Mouse (Mus musculus): ENCODE results near the gene Abcb9.
"Not testable (repeated sequence)": the region's sequence is repeated elsewhere in the genome, so short reads cannot be mapped to it uniquely, and the experiment has no call there.

The Abcb9 gene

DNA sequence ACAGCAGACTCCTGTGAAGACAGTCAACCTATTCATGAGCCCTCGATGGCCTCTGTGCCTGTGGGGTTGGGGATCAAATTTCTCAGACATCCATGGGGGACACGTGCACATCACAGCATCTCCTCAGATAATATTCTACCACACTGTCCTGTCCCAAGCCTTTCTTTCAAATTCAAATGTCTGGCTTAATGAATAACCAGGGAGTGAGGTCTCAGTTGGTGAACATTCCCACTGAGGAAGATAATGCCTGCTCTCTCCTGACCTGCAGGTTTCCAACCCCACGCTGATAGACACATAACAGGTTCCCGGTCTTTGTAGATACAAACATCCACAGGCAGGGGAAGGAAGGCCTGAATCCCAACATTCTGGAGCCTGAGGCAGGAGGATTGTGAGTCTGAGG is 38.6 kb downstream of the Abcb9 start:
- DNase-seq: no peak

DNA sequence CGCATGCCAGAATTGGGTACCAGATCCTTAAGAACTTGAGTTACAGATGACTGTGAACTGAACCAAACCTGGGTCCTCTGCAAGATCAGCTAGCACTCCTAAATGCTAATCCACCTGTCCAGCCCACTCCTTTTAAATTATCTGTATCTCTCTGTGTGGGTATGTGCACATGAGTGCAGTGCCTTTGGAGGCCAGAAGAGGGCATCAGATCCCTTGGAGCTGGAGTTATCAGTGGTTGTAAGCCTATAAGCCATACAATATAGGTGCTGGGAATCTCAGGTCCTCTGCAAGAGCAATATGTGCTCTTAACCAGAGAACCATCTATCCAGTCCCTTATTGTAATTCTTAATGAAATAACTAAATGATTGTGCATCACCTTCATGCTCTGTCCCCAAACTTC is 39.4 kb downstream of the Abcb9 start:
- DNase-seq: no peak

DNA sequence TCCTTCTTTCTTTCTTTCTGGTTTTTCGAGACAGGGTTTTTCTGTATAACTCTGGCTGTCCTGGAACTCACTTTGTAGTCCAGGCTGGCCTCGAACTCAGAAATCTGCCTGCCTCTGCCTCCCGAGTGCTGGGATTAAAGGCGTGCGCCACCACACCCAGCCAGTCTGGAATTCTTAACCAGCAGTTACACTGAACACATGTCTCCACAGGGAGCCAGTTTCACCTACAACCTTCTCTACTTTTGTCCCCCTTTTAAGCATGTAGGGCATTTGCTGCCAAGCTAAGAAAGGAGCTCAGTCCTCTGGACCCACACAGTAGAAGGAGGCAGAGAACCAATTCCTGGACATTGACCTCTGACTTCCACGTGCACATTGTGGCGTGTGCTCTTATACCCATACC is 43.0 kb downstream of the Abcb9 start:
- DNase-seq: not testable (repeated sequence)

DNA sequence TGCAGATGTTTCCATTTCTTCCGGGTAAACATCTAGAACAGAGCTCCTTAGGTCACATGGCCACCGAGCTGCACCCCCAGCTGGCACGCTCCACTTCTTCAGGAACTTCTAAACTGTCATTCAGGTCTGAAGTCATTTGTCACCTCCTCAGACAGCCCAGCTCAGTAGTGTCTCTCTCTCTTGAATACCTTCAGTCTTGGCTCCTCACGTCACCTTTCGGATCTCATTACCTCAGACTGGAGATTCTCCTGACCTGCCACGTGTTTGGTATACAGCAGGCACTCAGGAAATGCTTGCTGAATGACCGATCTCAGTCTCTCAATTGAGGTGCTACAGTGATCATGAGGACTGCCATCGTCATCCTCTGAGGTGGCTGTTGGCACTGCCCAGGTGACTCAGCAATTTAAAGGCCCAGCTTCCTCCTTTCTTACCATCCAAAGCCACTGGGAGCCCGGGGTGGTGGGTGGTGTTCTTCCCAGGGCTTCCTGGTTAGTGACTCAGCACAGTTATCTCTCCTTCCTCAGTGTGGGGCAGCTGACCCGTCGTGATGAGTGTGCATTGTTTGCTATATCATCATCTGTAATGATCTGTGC is 43.6 kb downstream of the Abcb9 start:
- no peak for DNase-seq

DNA sequence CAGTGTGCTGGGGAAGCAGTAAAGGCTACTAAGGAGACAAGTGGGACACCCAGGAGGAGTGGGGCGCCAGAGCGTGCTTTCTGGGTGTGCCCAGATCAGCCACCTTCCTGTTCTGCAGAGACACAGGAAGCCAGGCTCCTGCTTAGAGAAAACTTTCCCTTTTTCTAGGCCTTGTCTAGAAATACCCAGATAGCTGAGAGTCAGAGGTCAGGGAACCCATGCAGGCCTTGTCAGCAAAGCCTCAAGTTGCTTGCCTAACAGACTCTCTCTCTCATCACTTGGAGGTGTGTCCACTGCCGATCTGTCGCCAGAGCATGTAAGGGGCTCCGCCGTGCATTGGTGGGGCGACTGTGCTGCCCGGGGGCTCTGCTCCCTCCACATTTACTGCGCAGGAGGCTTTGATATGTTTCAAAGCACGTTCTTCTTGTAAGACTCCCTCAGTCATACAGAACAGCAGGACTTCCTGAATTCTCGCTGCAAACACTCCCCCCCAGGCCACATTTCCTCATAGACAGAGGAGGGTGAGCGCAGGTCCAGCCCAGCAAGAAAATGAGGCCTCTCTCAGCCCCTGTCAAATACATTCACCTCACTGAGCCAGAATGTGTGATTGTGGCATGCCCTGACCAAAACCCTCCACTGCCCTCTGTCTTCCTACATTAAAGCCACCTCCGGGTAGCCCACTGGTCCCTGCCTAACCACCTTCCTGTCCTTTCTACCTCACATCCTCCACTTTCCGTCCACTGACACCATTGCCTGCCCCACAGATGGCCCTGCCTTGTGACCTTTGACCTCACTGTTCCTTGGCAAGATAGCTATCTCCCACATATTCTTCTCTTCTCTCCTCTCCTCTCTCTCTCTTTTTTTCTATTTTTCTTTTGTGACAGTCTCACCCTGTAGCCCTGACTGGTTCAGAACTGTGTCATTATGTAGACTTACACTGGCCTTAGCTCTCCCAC is 45.2 kb downstream of the Abcb9 start:
- DNase-seq: no peak

DNA sequence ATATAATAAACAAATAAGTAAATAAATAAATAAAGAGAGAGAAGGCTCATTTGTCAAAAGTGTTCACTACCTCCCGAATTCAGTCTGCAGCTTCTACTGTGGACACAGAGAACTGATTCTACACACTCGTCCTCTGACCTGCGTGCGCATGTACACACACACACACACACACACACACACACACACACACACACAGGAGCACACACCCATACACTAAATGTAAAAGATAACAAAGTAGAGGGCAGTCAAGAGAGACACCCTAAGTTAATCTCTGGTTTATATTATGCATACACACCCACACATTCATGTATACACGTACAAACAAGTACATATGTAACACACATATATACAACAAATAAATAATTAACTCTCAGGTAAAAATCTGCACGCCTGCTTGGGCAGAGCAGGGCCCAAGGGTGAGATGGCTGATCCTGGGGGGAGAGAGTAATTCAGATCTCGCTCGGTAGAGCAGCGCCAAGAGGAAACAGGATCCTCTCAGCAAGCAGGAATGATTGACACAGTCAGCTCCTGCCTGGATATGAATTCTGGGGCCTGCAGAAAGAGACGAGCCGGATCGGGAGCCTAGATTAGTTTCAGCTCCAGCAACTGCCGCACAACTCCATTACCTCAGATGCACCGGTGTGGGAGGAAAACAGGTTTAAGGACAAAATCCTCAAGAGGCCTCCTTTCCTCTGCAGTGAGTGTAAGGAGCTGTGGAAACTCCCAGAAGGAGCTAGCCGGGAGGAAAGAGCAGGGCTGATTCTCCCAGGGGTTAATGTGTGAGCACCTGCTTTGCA is 46.2 kb downstream of the Abcb9 start:
- no peak for DNase-seq

DNA sequence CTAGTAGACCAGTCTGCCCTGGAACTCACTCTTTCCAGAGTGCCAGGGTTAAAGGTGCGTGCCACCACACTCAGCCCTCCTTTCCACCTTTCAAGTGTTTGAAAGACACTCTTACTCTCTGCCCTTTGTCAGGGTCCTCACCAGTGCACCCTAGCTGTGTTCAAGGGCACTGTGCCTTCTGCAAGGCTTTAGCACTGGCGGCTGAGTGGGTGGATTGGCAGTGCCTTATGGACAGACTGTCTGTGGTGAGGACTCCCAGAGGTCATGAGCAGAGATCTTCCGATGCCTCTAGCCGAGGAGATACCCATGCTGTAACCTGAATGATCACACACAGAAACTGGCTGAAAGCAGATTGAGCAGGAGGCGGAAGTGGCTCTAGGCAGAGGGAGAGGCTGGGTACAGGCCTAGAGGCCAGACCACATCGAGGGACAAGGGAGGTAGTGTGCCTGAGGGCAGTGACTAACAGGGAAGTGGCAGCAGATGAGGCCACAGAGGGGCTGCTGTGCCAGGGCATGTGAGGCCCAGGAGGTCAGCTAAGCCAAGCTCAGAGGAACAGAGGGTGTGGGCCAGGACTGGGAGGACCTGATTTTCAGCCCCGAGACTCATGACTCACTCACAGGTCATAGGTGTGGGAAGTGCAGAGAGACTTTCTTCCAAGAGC is 48.7 kb downstream of the Abcb9 start:
- no peak for DNase-seq

DNA sequence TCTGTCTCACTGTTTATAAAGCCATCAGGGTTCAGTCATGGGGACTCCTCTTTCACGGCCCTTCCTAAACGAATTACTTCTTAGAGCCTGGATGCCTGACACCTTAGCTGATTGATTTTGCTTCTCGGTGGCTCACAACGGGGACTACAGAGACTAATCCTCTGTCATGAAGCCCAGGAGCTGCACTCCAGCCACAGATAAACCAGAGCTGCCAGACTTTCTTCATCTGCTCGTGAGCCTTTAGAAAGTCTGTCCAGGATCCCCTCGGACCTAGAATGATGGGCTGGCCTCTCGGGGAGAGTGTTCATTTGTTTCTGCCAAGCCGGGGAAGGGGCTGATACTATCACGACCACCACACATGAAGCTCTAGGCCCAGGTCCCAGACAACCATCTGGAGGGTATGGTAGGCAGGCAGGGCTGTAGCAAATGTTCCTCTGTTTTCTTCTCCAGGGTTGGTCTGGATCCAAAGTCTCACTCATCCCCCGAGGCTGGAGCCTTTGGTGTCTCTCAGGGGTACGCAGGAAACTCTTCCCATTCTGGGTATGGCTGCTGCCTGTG is 50.1 kb downstream of the Abcb9 start:
- DNase-seq: no peak

DNA sequence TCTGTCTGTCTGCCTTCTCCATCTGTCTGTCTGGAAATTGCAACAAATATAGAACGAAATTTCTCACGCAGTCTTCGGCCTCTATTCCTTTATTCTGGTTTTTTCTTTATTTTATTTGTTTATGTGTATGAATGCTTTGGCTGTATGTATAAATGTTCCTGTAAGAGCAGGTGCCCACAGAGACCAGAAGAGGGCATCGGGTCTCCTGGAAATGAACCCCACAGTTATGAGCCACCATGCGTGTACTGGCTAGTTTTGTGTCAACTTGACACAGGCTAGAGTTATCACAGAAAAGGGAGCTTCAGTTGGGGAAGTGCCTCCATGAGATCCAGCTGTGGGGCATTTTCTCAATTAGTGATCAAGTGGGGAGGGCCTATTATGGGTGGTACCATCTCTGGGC is 51.6 kb downstream of the Abcb9 start:
- no peak for DNase-seq

DNA sequence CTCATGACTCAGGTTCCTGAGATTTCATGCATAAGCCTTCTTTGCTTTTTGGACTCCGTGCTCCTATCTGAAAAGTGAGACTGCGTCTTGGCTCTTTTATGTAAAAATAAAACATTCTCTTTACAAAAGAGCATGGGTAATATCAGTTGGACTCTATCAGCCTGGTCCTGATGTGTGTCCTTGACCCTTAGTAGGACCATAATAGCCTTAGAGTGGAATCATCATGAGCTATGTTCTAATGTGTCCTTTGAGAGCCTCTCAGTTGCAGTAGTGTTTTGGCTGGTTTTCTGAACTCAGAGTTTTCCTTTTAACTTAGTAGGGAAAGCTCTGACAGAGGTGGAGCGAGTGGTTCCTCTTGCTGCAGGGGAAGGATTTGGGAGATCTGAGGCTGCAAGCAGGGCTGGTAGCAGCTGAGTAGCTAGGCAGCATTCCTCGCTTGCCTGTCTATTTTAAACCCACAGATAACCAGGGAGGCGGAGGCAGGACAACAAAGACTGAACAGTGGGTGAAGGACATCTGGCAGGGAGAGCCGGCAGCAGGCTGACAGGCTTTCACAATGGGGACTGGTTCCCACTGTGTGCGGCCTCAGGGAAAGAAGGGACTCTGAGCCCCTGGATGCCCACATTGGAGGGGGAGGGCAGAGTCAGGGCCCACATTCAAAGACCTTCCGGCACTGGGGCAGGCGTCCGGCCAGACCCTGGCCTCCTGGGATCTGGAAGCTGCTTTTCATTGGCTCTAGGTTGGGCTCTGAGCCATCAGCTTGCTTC is 52.2 kb downstream of the Abcb9 start:
- no peak for DNase-seq

DNA sequence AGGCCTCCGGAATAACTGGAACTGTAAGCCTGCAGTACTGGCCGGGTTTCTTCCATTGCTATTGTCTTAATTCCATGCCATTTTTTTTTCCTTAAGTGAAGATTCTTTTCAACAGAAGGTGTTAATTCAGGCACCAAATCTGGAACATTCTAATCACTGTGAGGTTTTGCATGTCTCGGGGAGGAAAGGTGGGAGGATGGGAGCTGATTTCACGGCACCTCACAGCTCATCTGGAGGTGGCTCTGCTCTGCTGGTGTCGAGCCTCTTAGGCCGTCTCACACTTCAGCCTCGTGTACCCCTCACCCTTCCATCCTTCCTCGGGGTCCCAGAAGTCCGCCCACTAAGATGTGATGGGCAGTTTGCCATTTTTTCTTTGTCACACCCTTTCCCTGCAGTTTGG is 54.5 kb downstream of the Abcb9 start:
- DNase-seq: no peak

DNA sequence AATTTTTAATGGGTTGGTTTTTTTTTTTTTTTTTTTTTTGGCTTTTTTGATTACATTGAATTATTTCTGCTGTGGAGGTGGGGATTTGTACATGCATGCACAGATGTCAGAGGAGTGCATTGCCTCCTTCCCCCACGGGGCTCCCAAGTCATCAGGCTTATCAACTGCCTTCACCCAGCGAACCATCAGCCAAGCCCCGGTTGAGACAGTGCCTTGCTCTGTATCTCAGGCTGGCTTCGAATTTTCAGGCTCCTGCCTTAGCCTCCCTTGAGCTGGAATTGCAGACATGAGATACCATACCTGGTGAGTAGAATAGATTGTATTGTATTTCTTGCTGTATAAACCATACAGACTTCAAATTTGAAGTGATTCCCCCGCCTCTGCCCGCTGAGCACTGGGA is 56.0 kb downstream of the Abcb9 start:
- DNase-seq: no peak

DNA sequence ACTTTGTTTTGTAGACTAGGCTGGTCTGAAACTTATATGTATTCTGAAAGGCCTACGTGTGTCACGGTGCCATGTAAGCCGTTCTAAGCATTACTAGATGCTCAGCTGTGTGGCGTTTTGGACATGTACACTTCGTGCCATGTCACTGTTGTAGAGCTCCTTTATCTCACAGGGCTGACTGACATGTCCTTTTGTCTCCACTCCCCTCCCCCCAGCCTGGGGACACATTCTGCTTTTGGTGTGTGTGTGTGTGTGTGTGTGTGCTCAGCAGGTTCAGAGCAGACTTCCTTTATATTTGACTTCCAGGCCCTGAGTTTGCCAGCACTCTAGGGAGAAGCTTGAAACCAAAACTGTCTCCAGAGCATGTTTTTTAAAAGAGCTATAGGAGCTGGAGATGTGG is 58.8 kb downstream of the Abcb9 start:
- no peak for DNase-seq

DNA sequence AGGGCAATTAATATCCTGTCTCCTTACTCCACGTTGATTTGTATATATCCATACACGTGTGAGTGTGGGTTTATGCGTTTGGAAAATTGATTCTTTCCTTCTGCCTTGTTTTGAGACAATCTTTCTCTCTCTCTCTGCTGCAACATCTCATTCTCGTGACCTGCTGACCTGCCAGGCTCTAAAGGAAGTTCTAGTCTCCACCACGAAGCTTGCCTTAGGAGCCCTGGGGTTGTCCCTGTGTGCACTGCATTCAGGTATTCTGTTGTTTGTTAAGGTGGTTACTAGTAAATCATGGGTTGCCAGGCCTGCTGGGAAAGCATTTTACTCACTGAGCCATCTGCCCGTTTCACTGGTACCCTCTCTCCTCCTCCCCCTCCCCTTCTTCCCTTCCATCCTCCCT is 59.3 kb downstream of the Abcb9 start:
- DNase-seq: no peak

DNA sequence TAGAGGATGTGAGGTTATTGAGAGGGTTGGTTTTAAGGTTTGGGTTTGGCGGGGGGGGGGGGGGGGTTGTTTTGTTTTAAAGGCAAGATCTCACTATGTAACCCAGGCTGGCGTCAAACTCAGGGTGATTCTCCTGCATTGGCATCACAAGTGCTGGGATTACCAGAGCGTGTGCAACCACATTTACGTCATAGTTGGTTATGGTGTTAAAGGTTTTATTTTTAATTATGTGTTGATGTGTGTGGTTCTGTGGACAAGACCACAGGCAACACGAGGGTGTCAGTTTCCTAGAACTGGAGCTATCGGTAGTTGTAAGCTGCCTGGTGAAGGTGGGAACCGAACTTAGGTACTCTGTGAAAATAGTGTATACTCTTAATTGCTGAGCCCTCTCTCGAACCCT is 59.8 kb downstream of the Abcb9 start:
- no peak for DNase-seq

DNA sequence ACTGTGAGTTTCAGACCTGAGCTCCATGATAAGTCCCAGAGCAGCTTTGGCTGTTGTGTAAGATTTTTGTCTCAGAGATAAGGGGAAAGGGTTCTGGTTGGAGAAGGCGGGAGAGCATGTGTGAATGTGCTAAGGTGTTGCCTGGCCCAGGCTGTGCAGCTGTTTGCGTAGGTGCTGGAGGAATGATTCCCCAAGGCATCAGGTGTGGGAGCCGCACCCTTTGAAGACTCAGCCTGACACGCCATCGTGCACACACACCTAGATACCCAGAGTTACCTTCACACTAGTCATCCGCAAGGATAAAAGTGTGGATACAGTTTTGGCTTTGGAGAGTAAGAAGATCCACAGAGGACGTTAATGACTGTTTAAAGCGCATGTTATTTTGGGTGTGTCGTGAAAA is 60.2 kb downstream of the Abcb9 start:
- no peak for DNase-seq

DNA sequence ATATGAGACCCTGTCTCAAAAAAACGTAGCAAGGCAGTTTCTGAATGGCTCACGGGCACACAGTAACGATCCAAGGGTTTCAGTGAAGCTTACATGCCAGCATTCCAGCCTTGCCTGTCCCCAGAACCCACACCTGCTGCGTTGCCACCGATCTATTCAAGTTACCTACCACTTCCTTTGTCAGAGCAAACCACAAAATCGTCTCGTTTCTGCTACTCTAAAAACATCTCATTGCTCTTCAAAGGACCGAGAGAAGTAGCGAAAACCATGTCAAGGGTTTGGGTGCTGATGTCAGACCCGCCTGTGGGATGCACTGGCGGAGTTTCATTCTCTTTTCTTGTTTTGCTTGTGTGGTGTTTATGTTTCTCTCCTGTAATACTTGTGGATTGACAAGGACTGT is 61.1 kb downstream of the Abcb9 start:
- no peak for DNase-seq

DNA sequence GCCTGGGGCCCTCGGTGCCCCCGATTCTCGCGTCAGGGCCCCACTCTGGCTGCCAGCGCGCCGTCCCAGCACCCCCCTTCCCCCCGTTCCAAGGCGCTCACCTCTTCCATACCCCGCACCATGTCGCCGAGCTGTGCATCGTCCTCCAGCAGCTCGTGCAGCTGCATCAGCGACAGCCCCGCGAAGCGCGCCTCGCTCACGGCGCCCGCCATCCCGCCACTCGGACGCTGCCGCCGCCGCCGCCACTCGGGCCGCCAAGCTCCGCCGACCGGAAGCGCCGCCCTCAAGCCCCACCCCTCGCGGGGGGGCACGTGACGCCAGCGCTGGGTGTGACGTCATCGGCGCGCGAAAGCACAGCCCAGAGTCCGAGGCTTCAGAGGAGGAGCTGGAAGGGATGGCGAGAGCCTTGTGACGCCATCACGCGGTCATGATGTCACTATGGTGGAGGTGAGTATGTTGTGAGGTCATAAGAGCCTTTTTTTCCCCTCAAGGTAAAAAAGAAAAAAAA is 63.5 kb downstream of the Abcb9 start, which contains the start of gene Vps37b:
Gene Vps37b, minus strand, starts transcription at position 270 of the 508 bp plus-strand sequence.
- peak; percentile 89 for DNase-seq

DNA sequence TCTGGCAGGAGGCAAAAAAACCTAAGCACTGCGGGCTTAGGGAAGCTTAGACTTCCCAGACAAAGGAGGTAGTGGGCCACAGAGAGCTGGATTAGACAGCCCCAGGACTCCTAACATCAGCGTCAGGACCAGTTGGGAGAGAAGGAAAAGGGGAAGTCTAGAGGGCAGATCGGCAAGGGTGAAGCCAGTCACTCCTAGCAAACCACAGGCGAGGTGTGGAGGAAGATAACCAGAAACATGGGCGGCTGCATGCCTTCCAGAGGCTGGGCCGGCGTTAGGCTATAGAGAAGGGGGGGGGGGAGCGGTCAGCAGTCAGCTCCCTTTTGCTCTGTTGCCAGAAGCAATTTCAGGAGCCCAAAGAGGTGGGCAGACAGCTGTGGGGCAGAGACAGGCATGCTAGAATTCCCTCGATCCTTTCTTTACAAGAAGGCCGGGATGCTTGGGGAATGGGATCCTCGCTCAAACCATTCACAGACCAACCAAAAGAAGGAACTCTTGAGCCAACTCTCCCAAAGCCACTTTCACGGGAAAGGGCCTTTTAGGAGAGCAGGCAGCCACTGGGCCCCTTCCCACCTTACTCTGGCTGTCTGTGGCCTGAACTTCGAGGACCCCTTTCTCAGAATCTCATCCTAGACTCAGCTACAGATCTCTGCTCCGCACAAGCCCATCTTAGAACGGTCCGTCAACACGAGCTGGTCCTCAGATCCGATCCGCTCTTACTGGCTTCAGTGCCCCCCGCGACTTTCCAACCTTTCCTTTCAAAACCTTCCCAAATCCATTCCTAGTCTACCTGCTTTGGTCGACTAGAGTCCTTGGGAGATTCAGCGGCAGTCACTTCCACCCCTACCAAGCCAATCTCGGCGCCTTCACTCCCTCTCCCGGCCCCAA is 64.3 kb downstream of the Abcb9 start:
- peak; percentile 32 for DNase-seq

DNA sequence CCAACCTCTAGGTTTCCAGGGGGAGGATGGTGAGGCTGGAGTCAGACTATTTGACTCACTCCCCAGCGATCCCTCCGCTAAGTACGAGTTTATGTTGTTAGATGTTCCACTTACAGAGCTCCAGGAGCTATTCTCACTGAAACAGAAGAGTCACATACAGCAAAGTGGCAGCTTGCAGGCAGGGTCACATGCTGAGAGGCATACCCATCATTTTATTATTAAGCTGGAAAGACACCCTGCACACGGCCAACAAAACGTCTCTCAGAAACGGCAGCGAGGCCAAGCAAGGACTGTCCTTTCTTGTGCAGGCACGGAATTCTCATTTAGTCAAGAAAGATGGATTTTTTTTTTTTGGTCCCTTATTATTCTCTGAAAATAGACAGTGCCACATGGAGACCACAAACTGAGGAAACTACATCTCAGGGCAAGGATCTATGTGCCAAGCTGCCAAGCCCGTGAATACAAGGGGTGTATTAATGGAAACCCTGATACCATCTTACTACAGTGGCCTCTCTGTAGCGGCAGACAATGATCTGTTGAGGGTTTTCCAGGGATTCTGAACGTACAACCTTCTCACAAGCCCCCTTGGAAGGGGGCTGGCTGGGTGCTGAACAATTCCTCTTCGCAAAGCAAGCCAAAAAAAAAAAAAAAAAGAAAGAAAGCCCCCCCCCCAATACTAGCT is 65.1 kb downstream of the Abcb9 start:
- peak; percentile 55 for DNase-seq

All from cerebellum, adult 11-12 months (tissue).